Mouse (Mus musculus) lung, embryonic 14.5 days (tissue): Measurements from ENCODE around the gene Pfkfb4. TPM values are rescaled to one million over a fixed set of nuclear protein-coding genes. Genes with fewer than 3 reads are reported as not detected.
A peak's percentile ranks its signal among the peaks of the same experiment; 100 is the strongest.

Source experiments
- ATAC-seq: fragments of 200-750 bp; cut with Nextera tagmentation; 2 replicates; pipeline ENCODE4 v1.8.0; 2017; ENCODE audit warnings: mild to moderate bottlenecking, moderate TSS enrichment, moderate library complexity; ENCODE audit not compliant: insufficient read depth
- DNase-seq: peaks from one replicate; pipeline ENCODE4 v3.0.0-alpha.2; 2015
- H3K27ac ChIP-seq: fragments of 300-500 bp; sonication (generic); 2 replicates; pipeline ENCODE4 v1.5.1; 2014; ENCODE audit warnings: low read depth, mild to moderate bottlenecking, moderate library complexity
- H3K27me3 ChIP-seq: fragments of 300-500 bp; sonication (generic); 2 replicates; pipeline ENCODE4 v1.6.1; 2014; ENCODE audit warnings: low read length, control low read depth; ENCODE audit not compliant: insufficient read depth
- H3K36me3 ChIP-seq: fragments of 300-500 bp; sonication (generic); 2 replicates; pipeline ENCODE4 v1.6.1; 2014; ENCODE audit warnings: control low read depth; ENCODE audit not compliant: insufficient read depth
- H3K4me1 ChIP-seq: fragments of 300-500 bp; sonication (generic); 2 replicates; pipeline ENCODE4 v1.6.1; 2014; ENCODE audit warnings: antibody characterized with exemption, control low read depth; ENCODE audit not compliant: insufficient read depth
- H3K4me2 ChIP-seq: fragments of 300-500 bp; sonication (generic); 2 replicates; pipeline ENCODE4 v1.6.1; 2014; ENCODE audit warnings: mild to moderate bottlenecking
- H3K4me3 ChIP-seq: fragments of 300-500 bp; sonication (generic); 2 replicates; pipeline ENCODE4 v1.5.1; 2014; ENCODE audit warnings: low read depth, low read length
- H3K9ac ChIP-seq: fragments of 300-500 bp; sonication (generic); 2 replicates; pipeline ENCODE4 v1.6.1; 2014
- H3K9me3 ChIP-seq: fragments of 300-500 bp; sonication (generic); 2 replicates; pipeline ENCODE4 v1.6.1; 2016; ENCODE audit warnings: low read depth, low read length, control low read depth
- CTCF ChIP-seq: IDR thresholded peaks from 2 replicates; pipeline ENCODE4 v1.5.1; 2016; ENCODE audit warnings: antibody characterized with exemption, low read depth
- WGBS: fragments of 180-500 bp; shearing (Covaris S2); extraction: QIAGEN DNeasy Blood & Tissue Kit; methylation state at CpG from one replicate; pipeline ENCODE4 v1.1.7; 2014; 5-methylcytosine and 5-hydroxymethylcytosine counted together
- polyA plus RNA-seq: library from polyadenylated mRNA; unstranded; fragments of >200 nt; fragmentation: Nextera tagmentation; extraction: Ambion mirVana; gene quantifications from 2 replicates; pipeline ENCODE4 v1.2.1, GENCODE M21; 2014

The Pfkfb4 gene
- polyA plus RNA-seq, 1 experiment from 2014 or later = 7.6 TPM

DNA sequence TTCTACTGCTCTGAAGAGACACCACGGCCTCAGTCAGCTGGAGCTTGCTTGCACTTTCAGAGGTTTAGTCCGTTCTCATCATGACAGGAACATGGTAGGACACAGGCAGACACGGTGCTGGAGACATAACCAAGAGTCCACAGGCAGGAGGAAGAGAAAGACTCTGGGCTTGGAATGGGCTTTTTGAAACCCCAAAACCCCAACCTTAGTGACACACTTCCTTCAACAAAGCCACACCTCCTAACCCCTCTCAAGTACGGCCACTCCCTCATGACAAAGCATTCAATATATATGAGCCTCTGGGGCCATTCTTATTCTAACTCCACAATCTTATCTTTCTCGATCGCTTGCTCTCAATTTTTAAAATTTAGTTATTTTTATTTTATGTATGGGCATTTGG lies 40.9 kb downstream of the Pfkfb4 start:
- 71% methylated on average over 6 of the region's 6 CpGs for WGBS
- no peaks in the 10 kb centered on the region for H3K36me3 ChIP-seq
- no peak for TF ChIP-seq CTCF
- no peaks in the 10 kb centered on the region for H3K4me1 ChIP-seq
- no peak overlapping the region for H3K9ac ChIP-seq
- ATAC-seq (no peak), DNase-seq (no peak)
- no peak overlapping the region for H3K4me3 ChIP-seq
- H3K9me3 ChIP-seq = no peaks in the 10 kb centered on the region
- no peak overlapping the region for H3K27ac ChIP-seq
- no peaks in the 10 kb centered on the region for H3K27me3 ChIP-seq
- H3K4me2 ChIP-seq = no peak overlapping the region

DNA sequence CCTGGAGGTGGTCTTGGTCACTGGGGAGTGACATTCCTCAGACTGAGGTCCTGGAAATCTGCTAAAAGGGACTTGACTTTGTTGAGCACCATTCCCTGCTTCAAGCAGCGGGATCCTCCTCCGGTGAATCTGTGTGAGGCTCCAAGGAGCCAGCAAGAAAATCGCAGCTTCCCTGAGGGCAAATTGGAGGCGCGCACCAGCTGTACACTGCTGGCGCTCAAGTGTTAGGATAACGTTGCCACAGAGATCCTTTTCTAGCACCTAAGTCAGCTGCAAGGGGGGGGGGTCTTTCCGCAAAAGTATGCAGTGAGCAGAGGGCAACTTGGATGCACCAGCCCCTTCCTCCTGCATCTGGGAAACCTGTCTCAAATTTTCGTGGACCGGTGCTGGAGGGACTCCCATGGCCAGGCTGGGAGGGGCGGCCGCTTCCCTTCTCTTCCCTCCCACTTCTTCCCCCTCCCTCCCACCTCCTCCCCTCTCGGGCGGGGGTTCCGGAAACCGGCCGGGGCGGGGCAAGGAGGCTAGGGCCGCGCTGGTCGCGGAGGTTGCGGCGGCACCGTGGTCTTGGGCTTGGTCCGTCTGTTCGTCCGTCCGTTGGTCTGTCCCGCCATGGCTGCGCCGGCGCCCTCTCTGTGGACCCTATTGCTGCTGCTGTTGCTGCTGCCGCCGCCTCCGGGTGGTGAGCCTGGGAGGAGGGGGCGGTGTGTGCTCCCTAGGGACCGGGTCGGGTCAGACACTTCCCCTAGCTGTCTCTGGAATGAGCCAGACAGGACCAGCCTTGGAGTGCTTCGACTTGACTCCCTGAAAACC lies 46.7 kb downstream of the Pfkfb4 start, which contains the start of gene Shisa5:
TSS of gene Shisa5 (plus strand) at position 480 of the 810 bp plus-strand sequence.
- Histone ChIP-seq H3K4me1 (peaks cover 9% of the 10 kb centered on the region; the same call in 1 of the 2 replicates), H3K27ac (peak within 1 kb of the TSS; percentile 73), H3K9ac (peak within 1 kb of the TSS; percentile 82), H3K9me3 (no peaks in the 10 kb centered on the region), H3K36me3 (no peaks in the 10 kb centered on the region), H3K4me3 (peak within 1 kb of the TSS; percentile 67), H3K4me2 (peak within 1 kb of the TSS; percentile 85), H3K27me3 (no peaks in the 10 kb centered on the region)
- ATAC-seq = peak; percentile 93
- WGBS = under 1% methylated on average over 40 of the region's 40 CpGs
- DNase-seq = peak; percentile 85
- no peak for TF ChIP-seq CTCF

DNA sequence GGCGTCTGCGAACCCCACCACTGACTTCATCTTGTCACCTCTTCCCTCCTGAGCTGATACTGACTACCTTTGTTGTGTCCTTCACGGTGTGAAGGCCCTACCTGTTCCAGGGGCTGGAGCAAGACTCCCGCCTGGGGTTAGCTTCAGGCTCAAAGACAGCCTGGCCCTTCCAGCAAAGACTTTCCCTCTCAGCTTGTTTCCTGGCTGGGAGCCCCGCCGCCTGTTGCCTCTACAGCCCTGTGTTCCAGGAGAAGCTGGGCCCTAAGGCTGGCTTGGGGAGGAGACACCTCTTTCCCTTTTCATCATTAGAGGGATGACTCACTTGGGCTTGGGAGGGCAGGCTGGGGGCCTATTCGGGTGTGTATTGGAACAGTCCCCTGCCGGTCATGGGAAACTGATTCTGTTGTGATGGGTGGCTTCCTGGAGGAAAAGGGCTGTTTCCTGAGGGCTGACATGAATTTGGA lies 47.4 kb downstream of the Pfkfb4 start:
- TF ChIP-seq CTCF = no peak
- peaks cover 9% of the 10 kb centered on the region; the same call in 1 of the 2 replicates for H3K4me1 ChIP-seq
- ATAC-seq (peak; percentile 68), DNase-seq (peak; percentile 52)
- peak overlapping the region; percentile 73 for H3K27ac ChIP-seq
- H3K9ac ChIP-seq = peak overlapping the region; percentile 82
- H3K9me3 ChIP-seq = no peaks in the 10 kb centered on the region
- no peaks in the 10 kb centered on the region for H3K36me3 ChIP-seq
- WGBS = 19% methylated on average over 8 of the region's 8 CpGs
- no peaks in the 10 kb centered on the region for H3K27me3 ChIP-seq
- peak overlapping the region; percentile 85 for H3K4me2 ChIP-seq
- H3K4me3 ChIP-seq = peak overlapping the region; percentile 67

DNA sequence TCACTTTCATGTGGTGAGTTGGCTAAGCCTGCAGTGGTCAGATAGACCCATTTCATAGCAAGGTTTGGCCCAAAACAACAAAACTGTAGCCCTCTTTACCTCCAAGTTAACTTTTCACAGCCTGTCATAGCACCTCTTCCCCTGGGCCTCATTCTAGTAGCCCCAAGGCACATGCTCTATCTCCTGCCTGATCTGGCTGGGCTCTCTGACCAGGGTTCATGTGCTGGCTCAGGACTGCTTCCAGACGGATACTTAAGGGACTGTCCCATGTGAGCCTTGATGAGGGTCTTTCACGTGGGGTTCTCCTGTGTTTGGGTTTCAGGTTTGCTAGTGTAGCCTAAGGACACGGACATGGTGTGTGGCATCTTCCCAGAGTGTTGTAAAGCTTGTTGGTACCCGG lies 48.1 kb downstream of the Pfkfb4 start:
- Histone ChIP-seq H3K36me3 (no peaks in the 10 kb centered on the region), H3K27ac (no peak overlapping the region), H3K9me3 (no peaks in the 10 kb centered on the region), H3K9ac (no peak overlapping the region), H3K4me2 (peak overlapping the region; percentile 85), H3K27me3 (no peaks in the 10 kb centered on the region), H3K4me3 (no peak overlapping the region), H3K4me1 (peaks cover 9% of the 10 kb centered on the region; the same call in 1 of the 2 replicates)
- TF ChIP-seq CTCF = no peak
- ATAC-seq (no peak), DNase-seq (no peak)
- 66% methylated on average over 4 of the region's 4 CpGs for WGBS

DNA sequence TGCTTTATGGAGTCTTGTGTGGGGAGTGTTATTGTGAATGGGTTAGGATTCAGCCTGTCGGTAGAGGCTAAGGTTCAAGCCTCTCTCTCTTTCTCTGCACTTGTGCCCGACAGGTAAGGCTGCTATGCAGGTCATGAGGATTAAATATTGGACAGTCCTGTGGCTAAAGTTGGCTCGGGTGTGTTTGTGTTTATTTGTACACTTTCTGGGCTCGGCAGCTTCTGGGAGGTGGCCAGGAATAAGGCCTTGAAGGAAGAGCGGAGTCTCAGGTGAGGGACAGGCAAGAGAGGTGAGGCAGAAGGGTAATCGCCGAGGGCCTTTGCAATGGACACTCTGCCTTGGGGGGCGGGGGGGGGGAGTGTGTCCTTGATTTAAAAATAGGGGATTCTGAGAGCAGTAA lies 48.6 kb downstream of the Pfkfb4 start:
- Histone ChIP-seq H3K36me3 (no peaks in the 10 kb centered on the region), H3K27me3 (no peaks in the 10 kb centered on the region), H3K4me3 (no peak overlapping the region), H3K4me1 (peaks cover 9% of the 10 kb centered on the region; the same call in 1 of the 2 replicates), H3K27ac (no peak overlapping the region), H3K4me2 (no peak overlapping the region; the same call in 1 of the 2 replicates), H3K9ac (no peak overlapping the region), H3K9me3 (no peaks in the 10 kb centered on the region)
- DNase-seq (no peak), ATAC-seq (no peak)
- WGBS = 63% methylated on average over 8 of the region's 8 CpGs
- TF ChIP-seq CTCF = no peak

DNA sequence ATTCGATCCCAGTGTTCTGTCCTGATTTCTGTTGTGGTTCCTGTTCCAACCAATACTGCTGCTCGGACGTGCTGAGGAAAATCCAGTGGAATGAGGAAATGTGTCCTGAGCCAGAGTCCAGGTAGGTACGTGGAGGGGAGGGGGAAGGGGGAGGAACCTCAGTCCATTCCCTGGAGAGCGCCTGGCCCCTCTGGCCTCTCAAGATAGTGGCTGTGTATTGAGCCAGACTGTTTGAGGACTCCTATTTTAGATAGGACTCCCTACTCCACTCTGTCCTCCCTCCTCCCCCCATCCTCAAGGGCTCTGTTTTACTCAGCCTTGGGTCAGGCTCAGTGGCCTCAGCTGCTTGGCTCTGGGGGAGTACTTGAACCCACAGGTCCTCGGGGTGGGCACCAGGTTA lies 49.3 kb downstream of the Pfkfb4 start:
- Histone ChIP-seq H3K27me3 (no peaks in the 10 kb centered on the region), H3K4me3 (no peak overlapping the region), H3K9me3 (no peaks in the 10 kb centered on the region), H3K4me2 (peak overlapping the region; percentile 27), H3K9ac (peak overlapping the region; percentile 16), H3K4me1 (peaks cover 9% of the 10 kb centered on the region; the same call in 1 of the 2 replicates), H3K36me3 (no peaks in the 10 kb centered on the region), H3K27ac (no peak overlapping the region)
- no peak for TF ChIP-seq CTCF
- WGBS = 55% methylated on average over 6 of the region's 6 CpGs
- ATAC-seq (0 out of 2 replicates have a peak, but pooled peaks have one; percentile 16), DNase-seq (peak; percentile 14)

DNA sequence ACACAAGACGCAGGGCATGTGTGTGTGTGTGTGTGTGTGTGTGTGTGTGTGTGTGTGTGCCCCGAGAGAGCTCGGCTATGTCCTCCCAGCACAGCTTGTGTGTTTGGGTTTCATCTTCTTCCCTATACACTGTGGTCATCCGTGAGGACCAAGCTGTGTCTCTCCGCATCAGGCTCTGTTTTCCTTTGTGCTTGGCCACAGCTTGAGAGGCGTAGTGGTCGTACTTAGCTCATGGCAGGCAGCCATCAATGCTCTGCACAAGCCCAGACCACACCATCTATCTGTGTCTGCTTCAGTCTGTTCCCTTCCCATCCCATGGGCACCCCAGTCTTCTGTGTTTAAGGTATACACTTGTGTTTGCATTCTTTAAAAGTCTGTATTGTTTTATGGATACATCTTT lies 49.8 kb downstream of the Pfkfb4 start:
- DNase-seq (no peak), ATAC-seq (no peak)
- no peaks in the 10 kb centered on the region for H3K27me3 ChIP-seq
- peak overlapping the region; percentile 16 for H3K9ac ChIP-seq
- H3K27ac ChIP-seq = no peak overlapping the region
- TF ChIP-seq CTCF = no peak
- H3K9me3 ChIP-seq = no peaks in the 10 kb centered on the region
- H3K4me1 ChIP-seq = peaks cover 9% of the 10 kb centered on the region; the same call in 1 of the 2 replicates
- no peak overlapping the region for H3K4me3 ChIP-seq
- 39% methylated on average over 7 of the region's 7 CpGs for WGBS
- H3K4me2 ChIP-seq = peak overlapping the region; percentile 27
- H3K36me3 ChIP-seq = no peaks in the 10 kb centered on the region
